Mouse (Mus musculus): ENCODE results near the gene March1.

DNA sequence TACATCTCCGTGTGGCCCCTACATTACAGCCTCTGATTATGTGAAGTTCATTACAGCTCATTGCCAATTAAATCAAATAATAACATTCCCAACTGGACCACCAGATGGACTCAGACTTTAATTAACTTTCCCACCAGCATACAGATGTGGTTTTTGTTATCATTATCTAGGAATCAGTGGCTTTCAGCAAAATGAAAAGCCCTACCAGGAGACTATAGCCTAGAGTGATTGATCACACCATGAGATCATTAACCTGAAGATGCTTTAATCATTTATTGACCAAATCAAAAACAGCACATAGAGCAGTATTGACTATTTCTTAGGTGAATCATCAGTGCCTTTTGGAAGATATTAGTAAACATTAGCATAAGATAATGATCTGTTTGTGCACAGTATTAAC is 602.3 kb downstream of the March1 start:
- TF ChIP-seq POLR2A (IDR thresholded peaks at IDR 0.05; ENCODE audit: borderline replicate concordance, insufficient read depth, low read length) = no peak
- TF ChIP-seq CTCF (IDR thresholded peaks at IDR 0.05; ENCODE audit: borderline replicate concordance, insufficient read depth, low read depth, low read length) = no peak

Data from cerebellum, adult 2 months (tissue).